Mouse (Mus musculus) T-helper 1 cell (primary cell): ENCODE data around the gene Sh3bp5.

ENCODE experiments used
- in situ Hi-C: fragments of 300-600 bp; cut with MboI, MseI; formaldehyde crosslinking; loops from one replicate; pipeline ENCODE4 v1.15.1; 2025; ENCODE audit warnings: high pct_unique_total_duplicates

The Sh3bp5 gene

GRCm38 (mm10) chr14:31394822-31395532 is 40.9 kb downstream of the Sh3bp5 start:
- in situ Hi-C loops = loop anchor here (5.0 kb wide), 1 partner anchor 37 kb away; no protein-coding TSS in a partner anchor

- in situ Hi-C loops = no loop called here
Observed at GRCm38 (mm10) chr14:31393936-31394630, 41.8 kb downstream of the Sh3bp5 start.

GRCm38 (mm10) chr14:31393546-31393890 is 42.4 kb downstream of the Sh3bp5 start:
- in situ Hi-C loops = no loop called here

- in situ Hi-C loops = no loop called here
Observed at GRCm38 (mm10) chr14:31392873-31393545, 42.9 kb downstream of the Sh3bp5 start.

- in situ Hi-C loops = no loop called here
Observed at GRCm38 (mm10) chr14:31392300-31392699, 43.6 kb downstream of the Sh3bp5 start.

- in situ Hi-C loops = loop anchor here (5.0 kb wide), 1 partner anchor 68 kb away; no protein-coding TSS in a partner anchor
Observed at GRCm38 (mm10) chr14:31389421-31390147, 46.3 kb downstream of the Sh3bp5 start.

- in situ Hi-C loops = loop anchor here (5.0 kb wide), 1 partner anchor 69 kb away; no protein-coding TSS in a partner anchor
Observed at GRCm38 (mm10) chr14:31388086-31388872, 47.6 kb downstream of the Sh3bp5 start.

- in situ Hi-C loops = loop anchor here (5.0 kb wide), 1 partner anchor 70 kb away; no protein-coding TSS in a partner anchor
Observed at GRCm38 (mm10) chr14:31387301-31387981, 48.4 kb downstream of the Sh3bp5 start.

GRCm38 (mm10) chr14:31385977-31386697 is 49.7 kb downstream of the Sh3bp5 start:
- in situ Hi-C loops = loop anchor here (5.0 kb wide), 1 partner anchor 71 kb away; no protein-coding TSS in a partner anchor

GRCm38 (mm10) chr14:31385406-31385805 is 50.5 kb downstream of the Sh3bp5 start:
- in situ Hi-C loops = loop anchor here (5.0 kb wide), 1 partner anchor 72 kb away; no protein-coding TSS in a partner anchor

GRCm38 (mm10) chr14:31384366-31385323 is 51.2 kb downstream of the Sh3bp5 start:
- in situ Hi-C loops = loop anchor here (5.0 kb wide), 1 partner anchor 73 kb away; no protein-coding TSS in a partner anchor

- in situ Hi-C loops = no loop called here
Observed at GRCm38 (mm10) chr14:31383470-31384050, 52.3 kb downstream of the Sh3bp5 start.

GRCm38 (mm10) chr14:31382276-31382675 is 53.6 kb downstream of the Sh3bp5 start:
- in situ Hi-C loops = no loop called here

- in situ Hi-C loops = no loop called here
Observed at GRCm38 (mm10) chr14:31376331-31376730, 59.5 kb downstream of the Sh3bp5 start.

- in situ Hi-C loops = no loop called here
Observed at GRCm38 (mm10) chr14:31374390-31374789, 61.5 kb downstream of the Sh3bp5 start.

- in situ Hi-C loops = no loop called here
Observed at GRCm38 (mm10) chr14:31369377-31369776, 66.5 kb downstream of the Sh3bp5 start.

GRCm38 (mm10) chr14:31367951-31368350 is 67.9 kb downstream of the Sh3bp5 start:
- in situ Hi-C loops = no loop called here

- in situ Hi-C loops = no loop called here
Observed at GRCm38 (mm10) chr14:31365350-31365749, 70.5 kb downstream of the Sh3bp5 start.
